Mouse (Mus musculus) MEL (cell line): ENCODE data around the gene Pcsk4. TPM values are rescaled to one million over a fixed set of nuclear protein-coding genes. Genes with fewer than 3 reads are reported as not detected.
A peak's percentile ranks its signal among the peaks of the same experiment; 100 is the strongest.

Experiments
- DNase-seq: peaks from one replicate; pipeline ENCODE4 v3.0.0; 2011; ENCODE audit warnings: low read depth, low spot score
- H3K27ac ChIP-seq: 2 replicates; pipeline ENCODE4 v1.5.1; 2012; ENCODE audit warnings: low read depth, mild to moderate bottlenecking, control low read depth, low read length, moderate library complexity; ENCODE audit not compliant: control insufficient read depth
- H3K27me3 ChIP-seq, 2 experiments: fragments of 150-350 bp in 1 of 2; sonication (generic) in 1 of 2; 2 replicates each; pipeline ENCODE4 v1.6.1; 2012; ENCODE audit warnings: low read length in 2 of 2, mild to moderate bottlenecking in 2 of 2, improper control_type of control experiment in 1 of 2, moderate library complexity in 1 of 2; ENCODE audit not compliant: insufficient read depth in 2 of 2, control insufficient read depth in 1 of 2
- H3K36me3 ChIP-seq, 2 experiments: 2 replicates each; pipeline ENCODE4 v1.6.1; 2012 to 2014; ENCODE audit warnings: low read length in 2 of 2, improper control_type of control experiment in 1 of 2, inconsistent platforms in 1 of 2, mild to moderate bottlenecking in 1 of 2; ENCODE audit not compliant: insufficient read depth in 2 of 2, control insufficient read depth in 1 of 2
- H3K4me1 ChIP-seq, 2 experiments: fragments of 150-350 bp in 1 of 2; sonication (generic) in 1 of 2; 2 replicates each; pipeline ENCODE4 v1.6.1; 2012; ENCODE audit warnings: low read length in 2 of 2, improper control_type of control experiment in 1 of 2, mild to moderate bottlenecking in 1 of 2; ENCODE audit not compliant: insufficient read depth in 2 of 2, control insufficient read depth in 1 of 2
- H3K4me3 ChIP-seq, 2 experiments: fragments of 150-350 bp in 1 of 2; sonication (generic) in 1 of 2; 2 replicates each; pipeline ENCODE4 v1.5.1; 2012; ENCODE audit warnings: low read depth in 2 of 2, low read length in 2 of 2, mild to moderate bottlenecking in 2 of 2, moderate library complexity in 2 of 2, control low read depth in 1 of 2, improper control_type of control experiment in 1 of 2; ENCODE audit not compliant: control insufficient read depth in 1 of 2, insufficient read depth in 1 of 2
- H3K79me2 ChIP-seq: 2 replicates; pipeline ENCODE4 v1.6.1; 2012; ENCODE audit warnings: mild to moderate bottlenecking, low read length, moderate library complexity; ENCODE audit not compliant: control insufficient read depth, poor library complexity, insufficient read depth
- H3K9ac ChIP-seq: 2 replicates; pipeline ENCODE4 v1.6.1; 2012; ENCODE audit warnings: low read depth, mild to moderate bottlenecking, control low read depth, low read length, moderate library complexity; ENCODE audit not compliant: control insufficient read depth, poor library complexity, severe bottlenecking
- H3K9me3 ChIP-seq: fragments of 150-350 bp; sonication (generic); replicated peaks from 2 replicates; pipeline ENCODE4 v1.6.1; 2012; ENCODE audit warnings: mild to moderate bottlenecking, low read length, improper control_type of control experiment, moderate library complexity; ENCODE audit not compliant: insufficient read depth
- BHLHE40 ChIP-seq: IDR thresholded peaks from 2 replicates; pipeline ENCODE4 v1.6.1; 2012; ENCODE audit warnings: low read depth, mild to moderate bottlenecking, inconsistent platforms, low read length, improper control_type of control experiment, borderline replicate concordance
- CHD2 ChIP-seq: IDR thresholded peaks from 2 replicates; pipeline ENCODE4 v1.6.1; 2011; ENCODE audit warnings: low read length, improper control_type of control experiment
- ELF1 ChIP-seq: IDR thresholded peaks from 2 replicates; pipeline ENCODE4 v1.6.1; 2014; ENCODE audit warnings: low read depth, mild to moderate bottlenecking, inconsistent platforms, low read length, improper control_type of control experiment, moderate library complexity
- ETS1 ChIP-seq: IDR thresholded peaks from 2 replicates; pipeline ENCODE4 v1.6.1; 2012; ENCODE audit warnings: low read depth, mild to moderate bottlenecking, inconsistent platforms, low read length, improper control_type of control experiment, moderate library complexity
- GABPA ChIP-seq: IDR thresholded peaks from 2 replicates; pipeline ENCODE4 v1.6.1; 2012; ENCODE audit warnings: low read depth, mild to moderate bottlenecking, inconsistent platforms, low read length, improper control_type of control experiment, moderate library complexity
- GATA1 ChIP-seq: IDR thresholded peaks from 2 replicates; pipeline ENCODE4 v1.6.1; 2011; ENCODE audit warnings: low read depth, low read length, improper control_type of control experiment
- HCFC1 ChIP-seq: IDR thresholded peaks from 2 replicates; pipeline ENCODE4 v1.6.1; 2012; ENCODE audit warnings: low read depth, mild to moderate bottlenecking, inconsistent platforms, low read length, improper control_type of control experiment, moderate library complexity
- MAFK ChIP-seq: IDR thresholded peaks from 2 replicates; pipeline ENCODE4 v1.6.1; 2011; ENCODE audit warnings: low read depth, mild to moderate bottlenecking, low read length, improper control_type of control experiment, borderline replicate concordance
- MAX ChIP-seq: IDR thresholded peaks from 2 replicates; pipeline ENCODE4 v1.6.1; 2011; ENCODE audit warnings: low read length, improper control_type of control experiment
- MEF2A ChIP-seq: IDR thresholded peaks from 2 replicates; pipeline ENCODE4 v1.6.1; 2014; ENCODE audit warnings: low read depth, mild to moderate bottlenecking, inconsistent platforms, low read length, improper control_type of control experiment; ENCODE audit not compliant: poor library complexity, insufficient replicate concordance, severe bottlenecking; ENCODE audit errors: extremely low read depth
- MXI1 ChIP-seq: IDR thresholded peaks from 2 replicates; pipeline ENCODE4 v1.6.1; 2011; ENCODE audit warnings: mild to moderate bottlenecking, low read depth, low read length, improper control_type of control experiment
- MYB ChIP-seq: IDR thresholded peaks from 2 replicates; pipeline ENCODE4 v1.6.1; 2011; ENCODE audit warnings: mild to moderate bottlenecking, low read depth, low read length, improper control_type of control experiment
- NELFE ChIP-seq: IDR thresholded peaks from 2 replicates; pipeline ENCODE4 v1.6.1; 2011; ENCODE audit warnings: low read depth, low read length, improper control_type of control experiment
- NRF1 ChIP-seq: IDR thresholded peaks from 2 replicates; pipeline ENCODE4 v1.6.1; 2014; ENCODE audit warnings: low read depth, mild to moderate bottlenecking, inconsistent platforms, low read length, improper control_type of control experiment, moderate library complexity; ENCODE audit not compliant: poor library complexity, insufficient read depth, severe bottlenecking
- POLR2A ChIP-seq, 2 experiments: IDR thresholded peaks; 2 replicates each; pipeline ENCODE4 v1.6.1; 2011 to 2012; ENCODE audit warnings: low read length in 2 of 2, mild to moderate bottlenecking in 2 of 2, control low read depth in 1 of 2, improper control_type of control experiment in 1 of 2, low read depth in 1 of 2, moderate library complexity in 1 of 2; ENCODE audit not compliant: control insufficient read depth in 1 of 2, insufficient read depth in 1 of 2, poor library complexity in 1 of 2
- POLR2AphosphoS2 ChIP-seq: IDR thresholded peaks from 2 replicates; pipeline ENCODE4 v1.6.1; 2011; ENCODE audit warnings: low read length, improper control_type of control experiment
- POLR2AphosphoS5 ChIP-seq: IDR thresholded peaks from 2 replicates; pipeline ENCODE4 v1.6.1; 2012; ENCODE audit warnings: low read depth, borderline replicate concordance, mild to moderate bottlenecking, inconsistent platforms, low read length, moderate library complexity, mixed read lengths
- RCOR1 ChIP-seq: IDR thresholded peaks from 2 replicates; pipeline ENCODE4 v1.6.1; 2012; ENCODE audit warnings: low read depth, mild to moderate bottlenecking, inconsistent platforms, low read length, improper control_type of control experiment
- SIN3A ChIP-seq: IDR thresholded peaks from 2 replicates; pipeline ENCODE4 v1.6.1; 2012; ENCODE audit warnings: low read length, improper control_type of control experiment, inconsistent platforms
- SMC3 ChIP-seq: IDR thresholded peaks from 2 replicates; pipeline ENCODE4 v1.6.1; 2011; ENCODE audit warnings: low read depth, low read length, improper control_type of control experiment
- TBP ChIP-seq: IDR thresholded peaks from 2 replicates; pipeline ENCODE4 v1.8.0; 2011; ENCODE audit warnings: low read depth, low read length, improper control_type of control experiment
- UBTF ChIP-seq: IDR thresholded peaks from 2 replicates; pipeline ENCODE4 v1.6.1; 2012; ENCODE audit warnings: low read depth, mild to moderate bottlenecking, inconsistent platforms, low read length, improper control_type of control experiment, moderate library complexity, borderline replicate concordance; ENCODE audit not compliant: insufficient read depth
- USF2 ChIP-seq, 2 experiments: IDR thresholded peaks; 2 replicates each; pipeline ENCODE4 v1.6.1; 2011 to 2012; ENCODE audit warnings: improper control_type of control experiment in 2 of 2, low read length in 2 of 2, borderline replicate concordance in 1 of 2, inconsistent platforms in 1 of 2, low read depth in 1 of 2, mild to moderate bottlenecking in 1 of 2; ENCODE audit not compliant: insufficient read depth in 1 of 2
- ZKSCAN1 ChIP-seq: IDR thresholded peaks from 2 replicates; pipeline ENCODE4 v1.6.1; 2012; ENCODE audit warnings: low read depth, mild to moderate bottlenecking, inconsistent platforms, low read length, improper control_type of control experiment, moderate library complexity
- ZMIZ1 ChIP-seq: IDR thresholded peaks from 2 replicates; pipeline ENCODE4 v1.6.1; 2012; ENCODE audit warnings: low read depth, mild to moderate bottlenecking, inconsistent platforms, low read length, improper control_type of control experiment, moderate library complexity
- polyA plus RNA-seq, 2 experiments: library from polyadenylated mRNA; stranded (reverse) in 1 of 2; unstranded in 1 of 2; fragments of >175 nt in 1 of 2; fragments of >200 nt in 1 of 2; gene quantifications; 2 replicates each; pipeline versions ENCODE4 v1.2.1 to v1.2.4; 2012; ENCODE audit warnings: low replicate concordance in 2 of 2, low read depth in 1 of 2; ENCODE audit not compliant: insufficient read length in 2 of 2, insufficient read depth in 1 of 2, missing spikeins in 1 of 2
- total RNA-seq: library from RNA; depleted of rRNA; stranded (reverse); fragments of 300-350 nt; gene quantifications from 2 replicates; pipeline ENCODE4 v1.2.3, GENCODE M21; 2012

Pcsk4 gene
- total and polyA plus RNA-seq, 3 experiments, result 6.5 to 23.1 TPM; not detected in 1

- Histone ChIP-seq H3K9ac (peak overlapping the region; percentile 98), H3K27me3 (no peaks in the 10 kb centered on the region), H3K9me3 (no peaks in the 10 kb centered on the region), H3K36me3 (peaks cover 6 to 9% of the 10 kb centered on the region in 2 experiments; a peak in 3 of 4 replicates), H3K27ac (no peak overlapping the region), H3K4me1 (peaks cover 0 to 23% of the 10 kb centered on the region in 2 experiments; a peak in 2 of 4 replicates), H3K4me3 (0 out of 4 replicates have a peak overlapping the region, but pooled peaks of 1 of the 2 experiments have one; percentile 95), H3K79me2 (peaks cover 19% of the 10 kb centered on the region)
- peak; percentile 74 for DNase-seq
- TF ChIP-seq GABPA (no peak), BHLHE40 (0 out of 2 replicates have a peak, but pooled peaks have one; percentile 16), GATA1 (no peak), HCFC1 (no peak), POLR2AphosphoS2 (peak; percentile 96), MYB (peak; percentile 26; the same call in 1 of the 2 replicates), ZKSCAN1 (no peak), NELFE (peak; percentile 42; the same call in 1 of the 2 replicates), MEF2A (0 out of 2 replicates have a peak, but pooled peaks have one; percentile 27), SMC3 (peak; percentile 6; the same call in 1 of the 2 replicates), ETS1 (no peak), USF2 (IDR thresholded peaks at IDR 0.05; ENCODE audit: borderline replicate concordance in 1 of 2, insufficient read depth in 1 of 2, low read depth in 1 of 2, low read length in 2 of 2) (no peak), TBP (0 out of 2 replicates have a peak, but pooled peaks have one; percentile 10), ELF1 (no peak), CHD2 (peak; percentile 51; the same call in 1 of the 2 replicates), ZMIZ1 (peak; percentile 91), MAFK (no peak), POLR2AphosphoS5 (peak; percentile 89; the same call in 1 of the 2 replicates), POLR2A (IDR thresholded peaks at IDR 0.05; ENCODE audit: control insufficient read depth in 1 of 2, insufficient read depth in 1 of 2, low read depth in 1 of 2, low read length in 2 of 2, poor library complexity in 1 of 2) (peak in 1 of 2 experiments; percentile 66; a peak in 3 of 4 replicates), SIN3A (peak; percentile 25; the same call in 1 of the 2 replicates), UBTF (no peak), NRF1 (no peak), RCOR1 (no peak), MAX (no peak), MXI1 (peak; percentile 53)
These were observed 34.5 kb downstream of the Pcsk4 start for GRCm38 (mm10) chr10:80294788-80295303.
